Mouse (Mus musculus): ENCODE measurements around the gene Soat1.
A peak's percentile ranks its signal among the peaks of the same experiment; 100 is the strongest.
"Not testable (repeated sequence)": the region's sequence is repeated elsewhere in the genome, so short reads cannot be mapped to it uniquely, and the experiment has no call there.

Soat1 gene

DNA sequence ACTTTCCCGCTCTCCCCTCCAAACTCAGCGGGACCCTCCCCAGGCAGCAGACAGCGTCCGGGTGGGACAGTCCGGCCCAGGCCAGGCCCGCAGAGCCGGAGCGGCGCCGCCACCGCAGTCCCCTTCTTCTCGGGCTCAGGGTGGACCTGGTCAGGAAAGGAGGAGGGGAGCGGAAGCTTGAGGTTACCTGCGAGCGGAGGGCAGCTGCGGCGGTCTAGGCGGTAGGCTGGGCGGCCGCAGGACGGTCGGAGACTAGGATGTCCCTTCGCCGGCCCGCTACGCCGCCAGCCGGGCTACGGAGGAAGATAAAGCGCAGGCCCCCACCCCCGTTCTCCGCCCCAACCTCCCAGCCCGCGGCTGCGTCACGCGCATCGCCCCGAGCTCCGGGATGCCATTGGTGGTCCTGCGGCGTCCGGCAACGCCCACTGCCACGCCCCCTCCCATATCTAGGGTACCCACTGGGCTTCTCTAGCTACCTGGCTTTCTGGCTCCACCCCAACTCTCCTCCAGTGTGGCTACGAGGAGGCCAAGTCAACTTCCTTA is at the start of gene Soat1:
Gene Soat1, minus strand, starts transcription at position 371 of the 543 bp plus-strand sequence.
- DNase-seq (ENCODE audit: low spot score in 2 of 2) = peak; percentile 82 to 87

DNA sequence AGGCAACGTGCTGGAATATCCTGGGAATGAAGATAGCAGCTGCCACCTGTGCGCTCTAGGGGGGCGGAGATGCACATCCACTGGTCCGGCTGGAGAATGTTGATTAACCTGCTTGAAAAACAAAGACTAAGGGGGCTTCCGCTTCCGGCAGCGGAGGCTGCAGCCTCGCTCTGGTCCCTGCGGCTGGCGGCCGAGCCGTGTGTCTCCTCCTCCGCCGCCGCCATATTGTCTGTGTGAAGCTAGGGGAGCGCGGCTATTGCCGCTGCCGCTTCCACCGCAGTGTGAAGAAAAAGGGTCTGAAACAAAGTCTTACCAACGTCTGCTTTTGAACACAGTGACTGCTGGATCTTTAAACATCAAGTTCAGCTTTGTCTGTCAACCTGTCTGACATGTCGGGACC is 49.7 kb upstream of the Soat1 start, which contains the start of gene Gm10031:
Gene Gm10031, plus strand, starts transcription at position 171 of the 400 bp plus-strand sequence.
- not testable (repeated sequence) for DNase-seq (ENCODE audit: low spot score in 2 of 2)

DNA sequence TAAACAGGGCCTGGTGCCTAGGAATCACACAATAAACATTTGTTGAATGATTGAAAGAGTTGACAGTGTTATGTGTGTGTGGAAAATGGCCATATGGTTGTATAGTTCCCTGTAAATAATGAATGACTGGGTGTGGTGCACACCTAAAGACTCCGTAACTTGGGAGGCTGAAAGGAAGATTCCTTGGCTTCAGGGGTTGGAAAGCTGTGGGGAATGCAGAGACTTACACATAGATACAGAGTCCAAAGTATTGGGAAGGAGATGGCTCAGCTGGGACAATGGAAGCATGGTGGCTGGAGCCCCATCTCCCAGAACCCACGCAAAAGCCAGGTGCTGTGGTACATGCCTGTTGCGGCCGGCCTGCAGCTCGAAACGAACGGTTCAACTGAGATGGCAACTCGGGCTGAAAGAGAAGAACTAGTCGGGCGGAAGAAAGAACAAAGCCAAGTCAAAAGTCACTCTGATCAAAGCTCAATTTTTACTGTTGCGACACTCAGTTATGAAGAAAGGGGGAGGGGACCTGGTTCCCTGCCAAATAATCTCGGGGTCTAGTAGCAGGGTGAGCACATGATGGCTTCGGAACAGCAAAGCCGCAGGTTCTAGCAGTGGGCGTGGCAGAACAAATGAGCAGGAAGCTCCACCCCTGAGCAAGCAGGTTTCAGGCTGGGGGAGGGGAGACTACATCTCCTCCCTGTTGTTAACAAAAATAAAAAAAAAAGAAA is 47.8 kb upstream of the Soat1 start:
- no peak for DNase-seq (ENCODE audit: low spot score in 2 of 2)

DNA sequence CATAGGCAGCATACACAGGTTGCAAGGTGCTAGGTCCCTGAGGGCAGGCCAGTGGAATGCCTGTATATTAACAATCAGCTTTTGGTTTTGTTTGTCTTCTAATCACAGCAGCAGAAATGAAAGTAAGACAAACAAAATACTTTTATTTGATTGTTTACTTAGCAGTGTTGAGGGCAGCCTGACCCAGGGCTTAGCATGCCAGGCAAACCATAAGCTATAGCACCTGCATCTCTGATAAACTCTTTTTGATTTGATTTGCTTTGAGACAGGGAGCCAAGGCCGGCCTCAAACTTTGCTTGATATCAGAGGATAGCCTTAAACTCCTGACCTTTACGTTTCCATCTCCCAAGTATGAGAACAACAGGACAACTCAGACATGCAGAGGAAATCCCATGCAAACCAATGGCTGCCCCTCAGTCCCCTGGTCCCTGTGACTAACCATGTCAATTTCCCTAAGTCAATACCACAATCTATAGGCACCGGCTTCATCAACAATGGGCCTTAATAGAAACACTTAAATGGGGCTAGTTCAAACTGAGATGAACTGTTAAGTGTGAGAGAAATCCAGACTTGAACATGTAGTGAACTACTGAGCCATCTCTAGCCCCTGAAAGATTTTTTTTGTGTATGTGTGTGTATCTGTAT is 46.1 kb upstream of the Soat1 start:
- no peak for DNase-seq (ENCODE audit: low spot score in 2 of 2)

DNA sequence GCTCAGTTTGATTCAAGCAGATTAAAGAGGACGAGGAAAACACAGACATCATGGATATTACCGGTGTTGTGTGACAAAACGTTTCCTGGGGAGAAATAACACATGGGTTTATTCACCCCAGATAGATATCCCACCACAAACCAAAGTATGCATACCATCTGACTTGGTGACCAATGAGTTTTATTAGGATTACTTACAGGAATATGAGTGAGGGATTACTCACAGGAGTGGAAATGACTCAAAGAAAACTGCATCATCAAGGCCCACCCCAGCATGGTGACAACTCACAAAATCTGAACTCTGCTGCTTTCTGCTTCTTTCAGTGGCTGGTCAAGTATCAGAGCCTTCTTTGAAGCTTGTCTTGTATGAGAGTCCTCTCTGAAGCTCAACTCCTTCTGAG is 33.6 kb upstream of the Soat1 start:
- no peak for DNase-seq (ENCODE audit: low spot score in 2 of 2)

DNA sequence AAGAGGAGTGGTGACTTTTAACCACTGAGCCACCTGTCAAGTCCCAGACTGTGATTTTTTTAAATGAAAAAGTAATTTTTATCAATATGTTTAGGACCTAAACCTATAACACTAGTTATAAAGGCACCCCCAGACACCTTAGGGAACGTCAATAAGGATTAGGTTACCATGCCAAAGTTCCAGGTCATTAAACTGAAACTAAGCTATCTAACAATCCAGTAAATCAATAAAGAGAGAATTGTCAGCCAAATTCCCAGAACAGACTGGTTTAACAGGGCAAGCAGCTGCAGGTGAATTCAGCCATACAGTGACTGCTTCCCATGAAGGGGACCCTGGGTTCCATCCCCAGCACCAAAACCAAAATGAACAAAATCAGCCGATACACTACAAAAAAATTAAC is 31.8 kb upstream of the Soat1 start:
- no peak for DNase-seq (ENCODE audit: low spot score in 2 of 2)

DNA sequence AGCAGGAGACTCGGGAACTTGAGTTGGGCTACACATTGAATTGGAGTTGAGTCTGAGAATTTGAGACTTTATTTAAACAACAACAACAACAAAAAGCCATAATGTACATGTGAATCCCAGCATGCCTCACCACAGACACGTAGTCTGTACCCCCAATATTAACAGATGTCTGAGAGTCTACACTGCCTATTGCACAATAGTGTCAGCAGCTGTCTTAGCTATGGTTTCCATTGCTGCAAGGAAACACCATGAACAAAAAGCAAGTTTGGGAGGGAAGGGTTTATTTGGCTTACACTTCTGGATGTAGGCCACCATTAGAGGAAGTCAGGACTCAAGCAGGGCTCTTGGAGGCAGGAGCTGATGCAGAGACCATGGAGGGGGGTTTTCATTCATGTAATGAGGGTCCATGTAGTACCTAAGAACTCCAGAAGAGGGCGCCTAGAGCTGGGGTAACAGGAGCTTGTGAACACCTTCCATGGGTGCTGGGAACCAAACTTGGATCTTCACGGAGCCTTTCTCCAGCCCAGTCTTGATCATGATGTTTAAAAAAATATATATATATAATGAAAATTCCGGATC is 30.9 kb upstream of the Soat1 start:
- DNase-seq (ENCODE audit: low spot score in 2 of 2) = no peak

DNA sequence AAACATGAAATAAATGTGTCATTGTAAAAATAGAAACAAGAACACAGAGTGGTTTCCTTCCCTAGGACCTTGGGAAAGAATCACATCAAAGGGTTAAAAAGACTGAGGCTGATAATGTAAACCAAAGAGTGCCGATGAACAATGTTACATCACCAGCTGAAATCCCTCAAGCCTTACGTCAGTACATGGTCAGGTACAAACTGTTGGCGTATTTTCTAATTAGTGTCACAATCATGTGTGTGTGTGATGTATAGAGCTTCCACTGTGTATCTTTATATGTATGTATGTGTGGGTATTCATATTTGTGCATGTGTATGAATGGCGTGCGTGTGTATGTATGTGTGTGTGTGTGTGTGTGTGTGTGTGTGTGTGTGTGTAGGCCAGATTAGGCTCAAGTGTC is 22.8 kb upstream of the Soat1 start:
- DNase-seq (ENCODE audit: low spot score in 2 of 2) = no peak

DNA sequence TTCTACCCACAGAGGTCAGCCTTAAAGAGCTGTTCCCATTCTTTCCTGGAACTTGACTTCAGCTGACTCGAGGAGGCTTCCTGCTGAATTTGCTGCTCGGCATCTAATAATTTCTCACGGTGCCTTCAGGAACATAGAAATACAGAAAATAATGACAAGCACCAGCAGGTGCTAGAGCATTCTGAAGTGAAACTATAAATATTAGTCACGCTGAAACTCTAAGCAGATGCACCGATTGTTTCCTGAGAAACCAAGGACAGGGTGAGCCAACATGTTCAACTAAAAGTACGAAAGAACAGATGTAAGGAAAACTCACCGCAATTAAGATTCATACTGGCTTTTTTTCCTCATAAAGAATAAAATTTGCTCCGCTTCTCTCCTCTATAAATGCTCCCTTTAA is 20.9 kb upstream of the Soat1 start:
- peak in 1 of 2 experiments; percentile 1 for DNase-seq (ENCODE audit: low spot score in 2 of 2)

DNA sequence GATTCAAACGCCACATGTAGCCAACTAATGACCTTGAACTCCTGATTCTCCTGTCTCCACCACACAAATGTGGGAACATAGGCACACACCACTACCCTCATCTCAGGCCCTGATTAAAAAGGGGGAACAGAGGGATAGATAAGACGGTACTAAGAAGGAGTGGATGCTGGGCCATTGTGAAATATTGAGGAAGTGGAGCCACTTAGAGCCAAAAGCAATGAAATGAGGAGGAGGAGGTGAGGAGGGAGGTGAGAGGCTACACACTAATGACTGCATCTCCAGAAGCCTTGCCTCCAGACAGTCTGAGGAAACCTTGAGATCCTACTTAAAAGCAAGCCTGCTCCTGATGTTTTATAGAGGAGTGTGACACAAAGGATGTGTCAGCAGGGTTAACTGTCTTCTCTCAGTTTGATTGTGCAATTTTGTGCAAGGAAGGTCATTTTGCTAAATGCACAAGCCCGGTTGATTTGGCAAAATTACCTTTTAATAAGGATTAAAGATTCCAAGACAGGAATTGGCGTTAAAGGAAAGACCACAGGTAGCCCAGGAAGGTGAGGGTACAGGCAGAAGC is 17.2 kb upstream of the Soat1 start:
- DNase-seq (ENCODE audit: low spot score in 2 of 2) = no peak

DNA sequence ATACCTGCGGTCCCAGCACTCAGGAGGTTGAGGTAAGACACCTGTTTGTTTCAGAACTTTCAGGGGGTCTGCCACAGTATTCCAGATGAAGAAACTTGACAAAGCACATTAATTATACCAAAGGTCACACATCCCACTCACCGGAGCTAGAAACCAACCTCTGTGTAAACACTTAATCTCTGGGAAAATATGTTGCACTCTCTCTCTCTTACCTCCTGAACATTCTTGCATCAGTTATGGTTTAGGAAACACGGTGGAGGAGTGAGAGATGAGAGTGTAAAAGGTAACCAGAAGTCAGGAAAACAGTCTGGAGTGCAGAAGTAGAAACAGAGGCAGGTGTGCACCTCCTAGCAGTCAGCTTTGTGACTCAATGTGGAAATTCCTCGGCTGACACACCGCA is 13.9 kb upstream of the Soat1 start:
- no peak for DNase-seq (ENCODE audit: low spot score in 2 of 2)

DNA sequence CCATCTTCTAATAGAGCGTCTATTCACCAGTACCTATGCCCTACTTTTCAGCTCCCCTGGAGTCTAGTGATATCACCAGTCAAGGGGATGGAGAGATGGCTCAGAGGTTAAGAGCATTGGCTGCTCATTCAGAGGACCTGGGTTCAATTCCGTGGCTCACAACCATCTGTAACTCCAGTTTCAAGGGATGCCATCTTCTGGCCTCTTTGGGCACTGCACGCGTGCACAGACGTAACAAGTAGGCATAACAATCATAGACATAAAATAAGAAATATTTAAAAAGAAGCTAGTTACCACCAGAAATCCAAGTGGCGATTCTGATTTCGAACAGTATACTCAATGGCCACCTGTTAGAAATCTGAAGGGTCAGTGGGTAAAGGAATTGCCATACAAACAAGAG is 13.4 kb upstream of the Soat1 start:
- DNase-seq (ENCODE audit: low spot score in 2 of 2) = no peak

DNA sequence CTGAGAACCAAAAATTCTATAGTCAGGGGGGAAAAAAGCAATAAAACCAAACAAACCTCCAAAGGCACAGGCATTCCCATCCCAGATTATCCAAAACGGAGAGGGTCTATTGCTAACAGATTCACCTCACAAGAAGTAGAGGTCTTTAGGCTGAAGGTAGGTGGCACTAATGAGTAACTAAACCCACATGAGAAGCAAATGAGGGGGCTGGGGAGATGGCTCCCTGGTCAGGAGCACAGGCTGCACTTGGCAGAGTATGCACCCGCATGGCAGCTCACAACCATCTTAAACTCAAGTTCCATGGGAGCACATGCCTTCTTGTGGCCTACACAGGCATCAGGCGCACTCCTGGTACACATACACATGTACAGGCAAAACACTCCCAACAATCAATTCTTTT is 7.7 kb upstream of the Soat1 start:
- DNase-seq (ENCODE audit: low spot score in 2 of 2) = no peak

DNA sequence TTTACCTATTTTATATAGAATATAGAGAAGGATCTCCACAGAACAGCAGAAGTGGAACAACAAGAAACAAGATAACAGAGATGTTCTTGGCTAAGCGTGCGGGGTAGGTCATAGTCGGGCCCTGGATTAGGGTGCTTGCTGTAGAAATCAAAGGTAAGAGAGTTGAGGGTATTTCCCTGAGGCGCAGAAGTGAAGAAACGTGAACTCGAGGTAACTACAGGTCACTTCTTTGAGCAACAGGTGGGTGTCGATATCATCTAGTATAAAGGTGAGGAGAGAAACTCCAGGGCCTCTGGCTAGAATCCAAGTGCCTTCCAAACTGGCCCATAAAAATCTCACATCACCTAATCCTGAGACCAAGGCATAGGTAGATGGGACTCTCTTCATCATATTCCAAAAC is 2.4 kb upstream of the Soat1 start:
- no peak for DNase-seq (ENCODE audit: low spot score in 2 of 2)

DNA sequence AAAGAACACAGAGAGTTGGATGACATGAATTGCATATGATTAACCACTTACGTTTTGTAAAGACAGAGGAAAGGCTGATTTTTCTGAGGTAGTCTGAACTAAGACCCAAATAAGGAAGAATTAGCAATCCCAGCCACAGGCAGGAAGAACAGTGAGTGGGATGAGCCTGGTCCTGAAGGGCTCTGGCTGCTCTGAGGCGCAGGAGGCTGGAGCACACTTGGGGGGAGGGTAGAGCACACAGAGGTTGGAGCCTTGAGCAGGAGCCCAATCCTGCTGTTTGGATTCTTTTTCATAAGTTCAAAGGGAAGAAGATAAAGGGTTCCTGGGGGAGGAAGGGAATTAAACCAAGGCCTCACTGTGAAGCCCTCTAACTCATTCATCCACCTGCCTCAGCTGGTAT is 1.9 kb upstream of the Soat1 start:
- DNase-seq (ENCODE audit: low spot score in 2 of 2) = no peak

DNA sequence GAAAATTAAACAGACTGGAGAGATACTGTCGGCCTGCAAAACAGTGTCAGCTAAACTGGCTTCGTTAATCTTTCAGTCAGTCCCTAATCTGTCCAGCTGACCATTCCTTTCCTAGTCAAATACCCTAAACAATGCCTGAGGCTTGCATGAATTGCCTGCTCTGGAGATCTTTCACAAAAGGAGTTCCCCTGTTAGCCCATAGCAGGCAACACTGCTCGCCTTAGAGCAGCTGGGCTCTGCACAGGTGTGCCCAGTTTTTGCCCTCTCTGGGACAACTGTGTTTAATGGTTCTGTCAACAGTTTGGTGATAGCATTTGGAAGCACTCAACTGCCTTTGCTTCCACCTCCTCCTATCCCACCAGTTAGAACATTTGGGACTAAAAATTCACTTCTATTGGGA is 723 bp upstream of the Soat1 start:
- no peak for DNase-seq (ENCODE audit: low spot score in 2 of 2)

DNA sequence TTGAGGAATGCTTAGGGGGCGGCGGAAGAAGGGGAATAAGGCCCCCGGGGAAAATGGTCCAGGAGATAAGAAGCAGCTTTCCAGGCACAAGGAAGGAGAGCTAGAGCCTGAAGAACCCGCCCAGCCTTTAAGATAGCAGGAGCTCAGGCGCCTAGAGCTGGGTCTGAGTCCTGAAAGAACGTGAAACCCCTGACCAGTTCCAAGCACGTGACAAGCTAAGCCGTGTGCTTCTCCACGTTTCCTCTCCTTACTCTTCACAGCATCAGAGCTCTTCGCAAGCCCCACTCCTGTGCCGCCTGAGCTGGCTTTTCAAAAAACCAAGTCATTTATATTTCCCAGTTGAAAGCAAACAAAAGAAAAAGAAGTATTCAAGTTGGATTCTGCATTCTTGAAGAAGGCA is 1.1 kb downstream of the Soat1 start:
- no peak for DNase-seq (ENCODE audit: low spot score in 2 of 2)

DNA sequence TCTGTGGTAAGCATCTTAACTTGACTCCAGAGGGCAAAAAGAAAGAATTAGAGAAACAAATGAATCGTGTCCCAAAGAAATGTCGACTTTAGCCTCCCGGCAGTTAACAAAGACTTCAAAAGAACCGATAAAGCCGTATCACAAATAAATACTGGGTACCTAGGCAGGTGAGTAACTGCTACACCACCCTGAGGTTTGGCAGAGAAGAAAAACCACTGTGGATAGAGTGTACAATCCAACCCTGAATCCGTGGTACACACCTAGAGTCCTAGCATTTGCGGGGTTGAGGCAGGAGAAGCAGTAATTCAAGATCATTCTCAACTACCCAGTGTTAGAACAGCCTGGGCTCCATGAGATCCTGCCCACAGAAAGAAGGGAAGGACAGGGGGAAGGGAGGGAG is 2.2 kb downstream of the Soat1 start:
- no peak for DNase-seq (ENCODE audit: low spot score in 2 of 2)

DNA sequence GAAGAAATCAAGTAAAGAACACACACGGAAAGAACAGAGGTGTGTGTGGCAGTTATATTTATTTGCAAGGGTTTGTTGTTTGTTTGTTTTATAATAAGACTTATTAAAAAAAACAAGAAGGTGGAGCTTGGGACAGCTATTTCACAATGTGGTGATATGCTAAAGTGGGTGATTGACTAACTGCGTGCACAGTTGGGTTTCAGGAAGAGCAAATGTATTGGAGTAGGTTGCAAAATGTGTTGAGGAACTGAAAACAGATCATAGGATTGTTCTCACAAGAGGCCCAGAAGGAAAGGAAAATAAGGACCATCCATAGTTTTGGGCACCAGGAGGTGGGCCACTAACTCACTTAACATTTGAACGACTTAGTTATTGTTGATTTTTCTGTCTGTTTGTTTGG is 3.1 kb downstream of the Soat1 start:
- DNase-seq (ENCODE audit: low spot score in 2 of 2) = no peak

DNA sequence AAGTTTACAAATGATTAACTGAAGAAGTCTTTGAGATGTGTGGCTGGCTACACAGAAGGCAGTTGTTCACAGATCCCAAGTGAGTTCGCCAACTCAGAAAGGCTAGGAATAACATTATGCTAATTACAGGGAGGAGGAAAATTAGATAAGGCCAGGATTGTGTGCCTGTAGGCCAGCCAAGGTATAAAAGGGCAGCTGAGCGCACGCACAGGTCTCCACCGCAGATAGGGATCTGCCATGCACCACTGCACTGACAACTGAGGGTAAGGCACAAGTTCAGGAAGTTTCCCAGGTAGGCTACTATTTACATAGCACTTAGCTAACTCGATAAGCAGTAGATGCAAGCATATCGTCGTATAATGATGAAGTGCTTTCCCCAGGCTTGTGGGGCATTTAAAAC is 3.6 kb downstream of the Soat1 start:
- DNase-seq (ENCODE audit: low spot score in 2 of 2) = no peak

DNA sequence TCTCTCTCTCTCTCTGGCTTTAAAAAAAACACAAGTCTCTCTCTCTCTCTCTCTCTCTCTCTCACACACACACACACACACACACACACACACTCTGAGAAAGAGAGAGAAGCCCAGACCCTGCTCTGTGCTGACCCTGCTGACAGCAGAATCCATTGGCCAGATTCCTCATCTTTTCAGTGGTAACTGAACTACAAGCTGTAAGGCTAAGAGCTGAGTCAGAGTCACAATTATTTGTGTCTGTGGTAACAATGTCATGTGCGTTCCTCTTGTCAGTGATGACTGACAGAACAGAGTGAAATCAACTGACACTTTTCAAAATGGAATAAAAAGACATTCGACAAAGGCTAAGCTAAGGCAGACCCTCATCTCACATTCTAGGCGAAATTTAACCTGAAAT is 5.6 kb downstream of the Soat1 start:
- DNase-seq (ENCODE audit: low spot score in 2 of 2) = no peak

DNA sequence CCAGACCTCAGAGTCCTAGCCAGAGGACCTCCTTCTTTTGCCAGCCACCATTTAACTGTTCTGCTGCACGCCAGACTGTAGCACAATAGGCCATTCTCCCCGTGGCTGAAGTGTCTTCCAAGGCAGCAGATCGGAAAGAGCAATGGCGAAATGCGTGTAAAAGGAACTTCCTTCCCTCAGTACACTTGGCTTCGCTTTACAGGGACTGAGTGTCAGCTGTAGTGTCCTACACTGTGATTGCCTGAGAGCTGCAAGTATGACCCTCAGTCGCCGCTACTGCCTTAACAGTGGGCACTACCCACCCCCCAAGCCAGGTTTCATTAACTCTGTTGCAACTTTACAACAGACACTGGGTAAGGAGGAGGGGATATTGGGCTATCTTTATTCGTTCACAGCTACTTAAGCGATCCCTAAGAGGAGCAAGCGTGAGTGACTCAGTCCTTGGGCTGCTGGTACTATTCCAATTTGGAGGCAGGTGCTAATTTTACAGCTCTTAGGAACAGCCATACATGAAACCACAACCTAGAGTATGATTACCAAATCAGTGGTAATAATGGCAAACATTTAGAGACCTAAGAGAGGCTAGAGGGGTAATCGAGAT is 6.4 kb downstream of the Soat1 start:
- no peak for DNase-seq (ENCODE audit: low spot score in 2 of 2)
